Mouse (Mus musculus): Measurements from ENCODE around the gene Saal1. TPM values are rescaled to one million over a fixed set of nuclear protein-coding genes. Genes with fewer than 3 reads are reported as not detected.

The Saal1 gene
- total and polyA plus RNA-seq, 3 experiments = 13.6 to 26.0 TPM; not detected in 1

Other genes starting within 250 kb of the Saal1 start
- gene Sergef, start 70.9 kb downstream of the Saal1 start, total RNA-seq (2012; rRNA removed) = 7.0 and 7.6 TPM in 2 replicates
- 10 to 100 TPM in 1 of 2 experiments, not detected in 1; 11.7 TPM for gene Sergef, start 70.9 kb downstream of the Saal1 start, polyA plus RNA-seq (2012; ENCODE audit: insufficient read depth in 1 of 2, insufficient read length in 2 of 2, low read depth in 1 of 2, low replicate concordance in 2 of 2, missing spikeins in 1 of 2)
- 0.13 TPM in 1 of 2 replicates, not detected in the other for gene Tph1, start 38.1 kb downstream of the Saal1 start, total RNA-seq (2012; rRNA removed)
- gene Tph1, start 38.1 kb downstream of the Saal1 start, polyA plus RNA-seq (2012; ENCODE audit: insufficient read depth in 1 of 2, insufficient read length in 2 of 2, low read depth in 1 of 2, low replicate concordance in 2 of 2, missing spikeins in 1 of 2) = under 1 TPM in 1 of 2 experiments, not detected in 1; 0.03 TPM
- gene Saa3, start 5.0 kb upstream of the Saal1 start, total RNA-seq (2012; rRNA removed) = 1.3 and 1.6 TPM in 2 replicates
- gene Saa3, start 5.0 kb upstream of the Saal1 start, polyA plus RNA-seq (2012; ENCODE audit: insufficient read depth in 1 of 2, insufficient read length in 2 of 2, low read depth in 1 of 2, low replicate concordance in 2 of 2, missing spikeins in 1 of 2) = 1 to 10 TPM in 1 of 2 experiments, not detected in 1; 1.7 TPM
- not detected in 2 replicates for gene Saa4, start 21.9 kb upstream of the Saal1 start, total RNA-seq (2012; rRNA removed)
- not detected for gene Saa4, start 21.9 kb upstream of the Saal1 start, polyA plus RNA-seq (2012; ENCODE audit: insufficient read depth in 1 of 2, insufficient read length in 2 of 2, low read depth in 1 of 2, low replicate concordance in 2 of 2, missing spikeins in 1 of 2)
- gene Saa1, start 32.3 kb upstream of the Saal1 start, total RNA-seq (2012; rRNA removed) = not detected in 2 replicates
- not detected for gene Saa1, start 32.3 kb upstream of the Saal1 start, polyA plus RNA-seq (2012; ENCODE audit: insufficient read depth in 1 of 2, insufficient read length in 2 of 2, low read depth in 1 of 2, low replicate concordance in 2 of 2, missing spikeins in 1 of 2)
- not detected in 2 replicates for gene Saa2, start 41.1 kb upstream of the Saal1 start, total RNA-seq (2012; rRNA removed)
- not detected for gene Saa2, start 41.1 kb upstream of the Saal1 start, polyA plus RNA-seq (2012; ENCODE audit: insufficient read depth in 1 of 2, insufficient read length in 2 of 2, low read depth in 1 of 2, low replicate concordance in 2 of 2, missing spikeins in 1 of 2)
- gene Hps5, start 85.4 kb upstream of the Saal1 start, total RNA-seq (2012; rRNA removed) = 15.5 and 19.3 TPM in 2 replicates
- gene Hps5, start 85.4 kb upstream of the Saal1 start, polyA plus RNA-seq (2012; ENCODE audit: insufficient read depth in 1 of 2, insufficient read length in 2 of 2, low read depth in 1 of 2, low replicate concordance in 2 of 2, missing spikeins in 1 of 2) = 10 to 100 TPM in 1 of 2 experiments, not detected in 1; 20.2 TPM
- 122 and 142 TPM in 2 replicates for gene Gtf2h1, start 85.4 kb upstream of the Saal1 start, total RNA-seq (2012; rRNA removed)
- gene Gtf2h1, start 85.4 kb upstream of the Saal1 start, polyA plus RNA-seq (2012; ENCODE audit: insufficient read depth in 1 of 2, insufficient read length in 2 of 2, low read depth in 1 of 2, low replicate concordance in 2 of 2, missing spikeins in 1 of 2) = 100 to 1,000 TPM in 1 of 2 experiments, not detected in 1; 105 TPM
- 1,212 and 1,976 TPM in 2 replicates for gene Ldha, start 130.8 kb upstream of the Saal1 start, total RNA-seq (2012; rRNA removed)
- gene Ldha, start 130.8 kb upstream of the Saal1 start, polyA plus RNA-seq (2012; ENCODE audit: insufficient read depth in 1 of 2, insufficient read length in 2 of 2, low read depth in 1 of 2, low replicate concordance in 2 of 2, missing spikeins in 1 of 2) = 1,000 to 10,000 TPM in 1 of 2 experiments, 100 to 1,000 TPM in 1; 613 to 2,637 TPM
- not detected in 2 replicates for gene Ldhc, start 150.5 kb upstream of the Saal1 start, total RNA-seq (2012; rRNA removed)
- not detected for gene Ldhc, start 150.5 kb upstream of the Saal1 start, polyA plus RNA-seq (2012; ENCODE audit: insufficient read depth in 1 of 2, insufficient read length in 2 of 2, low read depth in 1 of 2, low replicate concordance in 2 of 2, missing spikeins in 1 of 2)
- 21.3 and 25.3 TPM in 2 replicates for gene Tsg101, start 209.3 kb upstream of the Saal1 start, total RNA-seq (2012; rRNA removed)
- gene Tsg101, start 209.3 kb upstream of the Saal1 start, polyA plus RNA-seq (2012; ENCODE audit: insufficient read depth in 1 of 2, insufficient read length in 2 of 2, low read depth in 1 of 2, low replicate concordance in 2 of 2, missing spikeins in 1 of 2) = 10 to 100 TPM in 1 of 2 experiments, not detected in 1; 88.9 TPM
- gene Uevld, start 247.8 kb upstream of the Saal1 start, total RNA-seq (2012; rRNA removed) = 1.9 and 2.8 TPM in 2 replicates
- 1 to 10 TPM in 1 of 2 experiments, not detected in 1; 5.4 TPM for gene Uevld, start 247.8 kb upstream of the Saal1 start, polyA plus RNA-seq (2012; ENCODE audit: insufficient read depth in 1 of 2, insufficient read length in 2 of 2, low read depth in 1 of 2, low replicate concordance in 2 of 2, missing spikeins in 1 of 2)